Mouse (Mus musculus): Measurements from ENCODE around the gene Chat. TPM values are rescaled to one million over a fixed set of nuclear protein-coding genes. Genes with fewer than 3 reads are reported as not detected.

Chat gene
- 5.3 and 5.6 TPM in 2 replicates for polyA plus RNA-seq (2015; fragmentation: Nextera tagmentation; extraction: Ambion mirVana)

DNA sequence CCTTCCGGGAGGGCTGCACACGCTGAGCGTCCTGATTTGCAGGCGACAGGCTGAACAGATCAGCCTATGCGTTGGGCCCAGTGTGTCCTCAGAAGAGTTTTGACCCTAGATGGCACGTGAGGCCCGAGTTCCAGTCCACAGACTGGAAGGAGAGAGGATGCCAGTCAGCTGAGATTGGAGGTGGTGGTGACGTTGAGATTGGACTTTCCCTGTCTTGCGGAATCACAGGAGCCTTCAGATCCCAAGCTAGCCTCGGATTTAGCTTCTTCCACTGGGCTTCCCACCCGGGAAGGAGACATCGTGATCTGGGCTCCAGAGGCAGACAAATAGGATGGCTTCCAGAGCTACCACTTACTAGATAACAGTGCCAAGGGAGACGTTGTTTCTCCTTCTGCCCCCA is at the start of gene Chat:
Chat (minus strand) TSS at position 101 of the 400 bp plus-strand sequence.

DNA sequence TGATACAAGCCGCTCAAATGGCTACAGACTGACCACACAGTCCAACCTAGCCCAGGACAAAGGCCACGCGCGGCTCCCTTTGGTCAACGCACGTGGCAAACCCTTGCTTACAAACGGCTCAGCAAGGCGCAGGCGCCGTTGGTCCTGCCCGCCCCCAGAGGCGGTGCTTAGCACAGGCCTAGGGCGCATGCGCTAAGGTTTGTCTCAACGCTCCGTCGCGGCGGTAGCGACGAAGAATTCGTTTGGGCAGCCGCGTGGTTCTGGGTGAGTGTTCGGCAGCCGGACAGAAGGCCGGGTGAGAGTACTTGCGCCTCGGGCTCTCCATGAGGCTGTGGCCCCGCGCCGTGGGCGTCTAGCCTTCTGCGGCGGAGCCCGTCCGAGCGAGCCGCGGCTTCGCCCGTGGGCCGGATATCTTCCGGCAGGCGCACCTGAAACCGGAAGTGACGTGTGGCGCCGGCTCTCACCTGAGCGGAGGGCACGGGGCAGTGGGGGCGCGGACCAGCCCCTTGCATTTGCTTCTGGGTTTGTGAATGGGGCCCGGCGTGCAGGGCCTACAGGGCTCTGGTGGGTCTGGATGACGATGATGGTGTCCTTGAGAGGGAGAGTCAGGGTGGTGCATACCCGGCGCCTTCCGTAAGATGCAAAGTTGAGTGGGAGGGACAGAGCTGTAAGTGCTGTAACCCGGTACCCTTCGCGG is 47.7 kb upstream of the Chat start, which contains the start of gene Ercc6:
Ercc6 (plus strand) TSS at position 186 of the 697 bp plus-strand sequence.

DNA sequence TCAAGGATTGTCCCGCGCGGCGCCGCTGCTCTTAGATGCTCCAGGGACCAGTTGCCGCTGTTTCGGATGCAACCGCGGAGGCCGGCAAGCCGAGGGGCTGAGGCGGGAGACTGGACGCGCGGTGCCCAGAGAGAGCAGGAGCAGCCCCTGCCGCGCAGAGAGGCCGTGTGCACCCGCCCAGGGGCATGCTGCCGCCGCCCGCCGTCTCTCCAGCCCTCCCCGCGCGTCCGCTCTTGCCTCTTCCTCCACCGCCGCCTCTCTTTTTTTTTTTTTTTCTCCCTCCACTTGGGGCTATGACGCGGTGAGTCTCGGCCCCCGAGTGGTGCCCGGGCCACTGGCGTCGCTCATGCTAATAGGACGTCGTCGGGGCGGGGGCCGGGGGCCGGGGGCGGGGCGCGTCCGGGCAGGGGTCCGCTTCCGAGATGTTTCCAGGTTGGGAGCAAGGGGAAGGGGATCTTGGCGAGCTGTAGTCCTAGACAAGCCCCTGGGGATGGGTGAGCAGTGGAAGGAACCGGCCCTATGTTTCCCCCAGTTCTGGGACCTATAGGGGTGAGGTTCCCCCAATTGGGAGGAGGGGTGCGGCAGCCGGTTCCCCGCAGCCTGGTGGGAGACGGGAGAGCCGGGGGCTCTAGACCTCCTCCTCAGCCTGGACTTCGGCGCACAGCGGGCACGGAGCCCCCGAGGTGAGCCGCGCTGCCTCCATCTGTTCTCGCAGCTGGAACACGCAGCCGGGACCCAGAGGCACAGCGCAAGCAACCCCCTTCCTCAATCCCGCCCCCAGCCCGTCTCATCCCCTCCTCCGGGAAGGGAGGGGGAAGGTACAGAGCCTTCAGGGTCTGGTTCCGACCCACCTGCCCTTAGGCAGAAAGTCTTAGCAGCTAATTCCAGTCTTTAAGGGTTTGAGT is 936 bp downstream of the Chat start, which contains the start of gene Slc18a3:
Slc18a3 (minus strand) TSS at position 250 of the 905 bp plus-strand sequence.

DNA sequence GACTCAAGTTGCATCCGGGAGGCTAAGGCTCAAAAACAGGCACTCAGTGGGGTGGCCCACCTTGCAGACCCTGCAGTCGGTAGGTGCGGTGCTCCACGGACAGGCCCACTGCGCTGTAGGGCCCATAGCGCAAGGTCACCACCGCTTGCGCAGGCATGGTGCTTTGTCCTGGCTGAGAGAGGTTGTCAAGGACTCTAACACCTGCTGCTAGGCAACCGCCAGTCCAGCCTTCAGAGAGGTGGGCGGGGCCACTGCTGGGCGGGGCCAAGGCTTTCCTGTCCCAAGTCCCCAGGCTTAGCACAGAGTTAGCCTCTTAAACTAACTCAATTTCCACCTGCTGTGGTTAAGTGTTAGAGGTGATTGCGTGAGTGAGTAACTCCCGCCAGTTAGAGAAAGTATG is 77.6 kb downstream of the Chat start, which contains the start of gene 1700024G13Rik:
1700024G13Rik (minus strand) TSS at position 196 of the 400 bp plus-strand sequence.

Other genes with a start within 250 kb of the Chat start
- 18.3 and 19.7 TPM in 2 replicates for gene Ogdhl, start 144.0 kb downstream of the Chat start, polyA plus RNA-seq (2015; fragmentation: Nextera tagmentation; extraction: Ambion mirVana)
- 0.62 and 1.1 TPM in 2 replicates for gene 1700024G13Rik, start 77.6 kb downstream of the Chat start, polyA plus RNA-seq (2015; fragmentation: Nextera tagmentation; extraction: Ambion mirVana)
- gene Slc18a3, start 1.1 kb downstream of the Chat start, polyA plus RNA-seq (2015; fragmentation: Nextera tagmentation; extraction: Ambion mirVana), result 49.2 and 52.3 TPM in 2 replicates
- gene Ercc6, start 47.5 kb upstream of the Chat start, polyA plus RNA-seq (2015; fragmentation: Nextera tagmentation; extraction: Ambion mirVana), result 16.3 and 17.3 TPM in 2 replicates
- gene Prrxl1, start 133.4 kb upstream of the Chat start, polyA plus RNA-seq (2015; fragmentation: Nextera tagmentation; extraction: Ambion mirVana), result 85.6 and 89.6 TPM in 2 replicates
- 0.17 and 0.21 TPM in 2 replicates for gene 3425401B19Rik, start 219.3 kb upstream of the Chat start, polyA plus RNA-seq (2015; fragmentation: Nextera tagmentation; extraction: Ambion mirVana)